Mouse (Mus musculus) R1 (cell line): Measurements from ENCODE around the gene Dram1.
A peak's percentile ranks its signal among the peaks of the same experiment; 100 is the strongest.

Experiments used
- DNase-seq: peaks from one replicate; pipeline ENCODE4 v3.0.0-alpha.2; 2018; ENCODE audit warnings: low read depth, low spot score

Dram1 gene

GRCm38 (mm10) chr10:88379013-88379885 lies at the start of gene Dram1, which contains the start of gene Gnptab:
Gene Dram1 (minus strand): TSS chr10:88379080.
Gene Gnptab (plus strand): TSS chr10:88379132.
- peak; percentile 79 for DNase-seq

GRCm38 (mm10) chr10:88427998-88428397 lies 49.1 kb upstream of the Dram1 start:
- no peak for DNase-seq

- DNase-seq = no peak
These were observed 48.0 kb upstream of the Dram1 start for GRCm38 (mm10) chr10:88426896-88427295.

- peak; percentile 72 for DNase-seq
These were observed 47.4 kb upstream of the Dram1 start for GRCm38 (mm10) chr10:88426158-88426816.

GRCm38 (mm10) chr10:88420655-88421435 lies 42.0 kb upstream of the Dram1 start:
- no peak for DNase-seq

- no peak for DNase-seq
These were observed 41.3 kb upstream of the Dram1 start for GRCm38 (mm10) chr10:88420141-88420541.

- no peak for DNase-seq
These were observed 38.8 kb upstream of the Dram1 start for GRCm38 (mm10) chr10:88417686-88418085.

GRCm38 (mm10) chr10:88412290-88412995 lies 33.6 kb upstream of the Dram1 start:
- no peak for DNase-seq

GRCm38 (mm10) chr10:88409751-88410150 lies 30.9 kb upstream of the Dram1 start:
- no peak for DNase-seq

- no peak for DNase-seq
These were observed 29.2 kb upstream of the Dram1 start for GRCm38 (mm10) chr10:88407875-88408631.

- DNase-seq = no peak
These were observed 26.9 kb upstream of the Dram1 start for GRCm38 (mm10) chr10:88405812-88406211.

GRCm38 (mm10) chr10:88404220-88404619 lies 25.3 kb upstream of the Dram1 start:
- DNase-seq = no peak

GRCm38 (mm10) chr10:88403021-88403420 lies 24.1 kb upstream of the Dram1 start:
- DNase-seq = no peak

GRCm38 (mm10) chr10:88399271-88399670 lies 20.4 kb upstream of the Dram1 start:
- DNase-seq = no peak

GRCm38 (mm10) chr10:88398668-88399243 lies 19.9 kb upstream of the Dram1 start:
- DNase-seq = no peak

GRCm38 (mm10) chr10:88392181-88392847 lies 13.4 kb upstream of the Dram1 start:
- DNase-seq = no peak

GRCm38 (mm10) chr10:88391495-88391894 lies 12.6 kb upstream of the Dram1 start:
- no peak for DNase-seq

GRCm38 (mm10) chr10:88390096-88390790 lies 11.4 kb upstream of the Dram1 start:
- no peak for DNase-seq

GRCm38 (mm10) chr10:88389576-88389975 lies 10.7 kb upstream of the Dram1 start:
- DNase-seq = no peak
